Mouse (Mus musculus) hindbrain, embryonic 12.5 days (tissue): ENCODE measurements at regions not wholly inside any gene's neighbourhood (a gene's known extent, or its start where the extent isn't known, plus 50 kb on each side); places are given as distances from the start of the nearest gene placed in this dataset.
"Not testable (repeated sequence)": the region's sequence is repeated elsewhere in the genome, so short reads cannot be mapped to it uniquely, and the experiment has no call there.

ENCODE experiments used
- ATAC-seq: fragments of 200-750 bp; cut with Nextera tagmentation; 2 replicates; pipeline ENCODE4 v1.8.0; 2017; ENCODE audit warnings: moderate TSS enrichment; ENCODE audit not compliant: low FRiP score
- H3K27ac ChIP-seq: fragments of 300-500 bp; sonication (generic); 2 replicates; pipeline ENCODE4 v1.5.1; 2016; ENCODE audit warnings: mild to moderate bottlenecking
- H3K27me3 ChIP-seq: fragments of 300-500 bp; sonication (generic); 2 replicates; pipeline ENCODE4 v1.6.1; 2016; ENCODE audit warnings: mild to moderate bottlenecking
- H3K36me3 ChIP-seq: fragments of 300-500 bp; sonication (generic); 2 replicates; pipeline ENCODE4 v1.6.1; 2016; ENCODE audit warnings: mild to moderate bottlenecking
- H3K4me1 ChIP-seq: fragments of 300-500 bp; sonication (generic); 2 replicates; pipeline ENCODE4 v1.6.1; 2016
- H3K4me2 ChIP-seq: fragments of 300-500 bp; sonication (generic); replicated peaks from 2 replicates; pipeline ENCODE4 v1.6.1; 2016; ENCODE audit warnings: mild to moderate bottlenecking
- H3K4me3 ChIP-seq: fragments of 300-500 bp; sonication (generic); 2 replicates; pipeline ENCODE4 v1.5.1; 2016; ENCODE audit warnings: mild to moderate bottlenecking
- H3K9ac ChIP-seq: fragments of 300-500 bp; sonication (generic); 2 replicates; pipeline ENCODE4 v1.6.1; 2016; ENCODE audit warnings: mild to moderate bottlenecking, moderate library complexity
- H3K9me3 ChIP-seq: fragments of 300-500 bp; sonication (generic); replicated peaks from 2 replicates; pipeline ENCODE4 v1.6.1; 2016; ENCODE audit warnings: mild to moderate bottlenecking
- WGBS: fragments of 180-500 bp; shearing (Covaris S2); methylation state at CpG from one replicate; pipeline ENCODE4 v1.1.7; 2016; 5-methylcytosine and 5-hydroxymethylcytosine counted together

DNA sequence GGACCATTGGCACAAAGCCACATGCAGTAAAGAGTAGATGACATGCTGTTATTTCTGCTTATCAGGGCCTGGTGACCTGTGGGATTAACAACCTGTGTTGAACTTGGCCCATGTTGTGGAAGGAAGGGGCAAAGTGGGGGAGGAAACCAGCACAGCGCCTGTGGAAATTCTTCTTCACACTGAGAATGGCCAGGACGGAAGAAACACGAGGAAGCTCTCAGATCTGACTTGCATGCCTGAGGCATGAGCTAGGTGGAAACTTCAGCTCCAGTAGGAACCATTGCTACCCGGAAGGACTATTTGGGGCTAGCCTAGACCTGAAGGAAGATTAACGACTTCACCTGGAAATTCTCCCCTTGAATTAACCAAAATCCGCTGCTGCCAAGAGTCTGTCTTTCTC, 88.5 kb upstream of the Akt3 start:
- Histone ChIP-seq H3K9me3 (no peaks in the 10 kb centered on the region), H3K4me3 (no peak overlapping the region), H3K4me1 (0 out of 2 replicates have a peak, but pooled peaks cover 3% of the 10 kb centered on the region)

DNA sequence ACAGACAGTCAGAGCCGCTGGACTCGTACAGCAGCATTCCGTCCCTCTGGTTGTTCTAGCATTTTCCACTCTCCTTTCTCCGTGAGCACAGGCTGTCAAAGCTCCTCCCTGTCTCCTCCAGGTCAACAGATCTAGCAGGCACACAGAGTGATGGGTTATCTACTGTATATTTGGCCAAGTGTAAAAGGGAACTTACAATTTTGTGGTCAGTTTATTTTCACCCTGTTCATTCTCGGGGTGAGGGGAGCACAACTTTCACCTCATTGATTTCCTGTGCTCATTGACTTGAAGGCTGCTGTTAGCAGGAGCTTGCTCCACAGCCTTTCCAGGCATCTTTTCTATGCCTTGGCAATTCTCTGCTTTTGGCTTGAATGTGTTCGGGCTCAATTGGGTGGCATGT, 87.5 kb upstream of the Akt3 start:
- 0 out of 2 replicates have a peak, but pooled peaks cover 3% of the 10 kb centered on the region for H3K4me1 ChIP-seq
- WGBS: 88% methylated on average over 6 of the region's 6 CpGs
- H3K27me3 ChIP-seq: no peaks in the 10 kb centered on the region
- no peak overlapping the region for H3K4me3 ChIP-seq
- no peak overlapping the region for H3K27ac ChIP-seq
- H3K9me3 ChIP-seq: no peaks in the 10 kb centered on the region
- no peak overlapping the region for H3K4me2 ChIP-seq
- ATAC-seq: no peak
- no peaks in the 10 kb centered on the region for H3K36me3 ChIP-seq
- no peak overlapping the region for H3K9ac ChIP-seq

More for the DNA sequence above, 88.5 kb upstream of the Akt3 start:
- Histone ChIP-seq H3K4me2 (no peak overlapping the region), H3K36me3 (no peaks in the 10 kb centered on the region), H3K9ac (no peak overlapping the region), H3K27ac (no peak overlapping the region), H3K27me3 (no peaks in the 10 kb centered on the region)
- ATAC-seq: no peak
- WGBS: 78% methylated on average over 6 of the region's 6 CpGs

DNA sequence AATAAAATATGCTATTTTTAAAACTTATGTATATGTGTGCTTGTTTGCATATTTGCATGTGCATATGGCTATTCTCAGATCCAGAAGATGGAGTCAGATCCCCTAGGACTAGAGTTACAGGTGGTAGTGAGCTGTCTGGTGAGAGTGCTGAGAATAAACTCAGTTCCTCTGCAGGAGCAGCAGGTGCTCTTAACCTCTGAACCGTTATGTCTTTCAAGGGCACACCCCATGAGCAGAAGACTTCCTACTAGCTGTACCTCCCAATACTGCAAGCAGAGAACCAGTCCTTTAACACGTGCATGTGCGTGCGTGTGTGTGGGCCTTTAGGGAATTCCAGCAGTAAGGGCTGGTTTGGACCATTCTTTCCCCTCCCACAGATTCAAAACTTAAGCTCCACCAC, 85.9 kb upstream of the Akt3 start:
- 78% methylated on average over 4 of the region's 4 CpGs for WGBS
- no peak overlapping the region for H3K4me2 ChIP-seq
- H3K4me3 ChIP-seq: no peak overlapping the region
- H3K27me3 ChIP-seq: no peaks in the 10 kb centered on the region
- no peak for ATAC-seq
- H3K9ac ChIP-seq: no peak overlapping the region
- H3K36me3 ChIP-seq: no peaks in the 10 kb centered on the region
- no peaks in the 10 kb centered on the region for H3K9me3 ChIP-seq
- no peak overlapping the region for H3K27ac ChIP-seq
- peaks cover 5% of the 10 kb centered on the region for H3K4me1 ChIP-seq

DNA sequence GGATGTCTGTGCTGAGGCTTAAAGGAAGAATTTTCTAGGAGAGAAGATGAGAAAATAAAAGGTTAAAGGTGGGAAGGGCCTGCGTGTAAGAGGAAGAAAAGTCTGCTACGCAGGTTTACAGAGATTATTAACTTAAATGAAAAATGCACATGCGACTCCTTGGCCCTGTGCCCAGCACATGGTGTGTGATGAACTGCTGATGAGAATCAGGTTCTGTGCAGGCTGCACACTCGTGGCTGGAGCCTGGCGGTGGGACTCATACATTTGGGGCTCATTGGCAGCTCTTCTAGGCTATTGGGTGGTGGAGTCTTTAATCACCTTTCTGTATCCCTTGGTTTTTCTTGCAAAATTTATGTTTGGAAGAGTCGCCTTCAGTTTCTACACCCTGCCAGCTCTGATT, 85.1 kb upstream of the Akt3 start:
- Histone ChIP-seq H3K36me3 (no peaks in the 10 kb centered on the region), H3K4me1 (peaks cover 13% of the 10 kb centered on the region), H3K9me3 (no peaks in the 10 kb centered on the region), H3K27me3 (no peaks in the 10 kb centered on the region), H3K4me2 (no peak overlapping the region), H3K27ac (no peak overlapping the region), H3K4me3 (no peak overlapping the region), H3K9ac (no peak overlapping the region)
- WGBS: 51% methylated on average over 6 of the region's 6 CpGs
- no peak for ATAC-seq

DNA sequence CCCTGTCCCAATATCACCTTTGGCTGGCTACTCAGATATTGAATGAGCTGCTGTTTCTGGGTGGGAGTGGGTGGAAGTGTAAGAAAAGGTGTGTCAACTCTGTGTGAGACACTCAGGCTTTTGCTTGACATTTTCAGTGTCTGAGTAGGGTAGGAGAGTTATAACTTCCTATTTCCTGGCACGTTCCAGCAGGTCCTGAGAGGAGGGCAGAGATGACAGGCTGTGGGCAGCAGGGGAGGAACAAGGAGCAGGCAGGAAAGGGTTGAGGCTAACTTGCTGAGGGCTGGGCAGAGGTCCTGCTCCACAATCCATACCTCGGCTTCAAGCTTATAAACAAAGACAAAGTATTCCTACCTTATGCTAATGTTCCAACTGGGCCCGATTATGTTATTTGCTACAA, 82.2 kb upstream of the Akt3 start:
- H3K4me3 ChIP-seq: no peak overlapping the region
- no peaks in the 10 kb centered on the region for H3K27me3 ChIP-seq
- no peaks in the 10 kb centered on the region for H3K9me3 ChIP-seq
- 82% methylated on average over 3 of the region's 3 CpGs for WGBS
- H3K27ac ChIP-seq: no peak overlapping the region
- H3K4me1 ChIP-seq: peaks cover 17% of the 10 kb centered on the region
- H3K9ac ChIP-seq: no peak overlapping the region
- no peaks in the 10 kb centered on the region for H3K36me3 ChIP-seq
- H3K4me2 ChIP-seq: no peak overlapping the region
- ATAC-seq: no peak

DNA sequence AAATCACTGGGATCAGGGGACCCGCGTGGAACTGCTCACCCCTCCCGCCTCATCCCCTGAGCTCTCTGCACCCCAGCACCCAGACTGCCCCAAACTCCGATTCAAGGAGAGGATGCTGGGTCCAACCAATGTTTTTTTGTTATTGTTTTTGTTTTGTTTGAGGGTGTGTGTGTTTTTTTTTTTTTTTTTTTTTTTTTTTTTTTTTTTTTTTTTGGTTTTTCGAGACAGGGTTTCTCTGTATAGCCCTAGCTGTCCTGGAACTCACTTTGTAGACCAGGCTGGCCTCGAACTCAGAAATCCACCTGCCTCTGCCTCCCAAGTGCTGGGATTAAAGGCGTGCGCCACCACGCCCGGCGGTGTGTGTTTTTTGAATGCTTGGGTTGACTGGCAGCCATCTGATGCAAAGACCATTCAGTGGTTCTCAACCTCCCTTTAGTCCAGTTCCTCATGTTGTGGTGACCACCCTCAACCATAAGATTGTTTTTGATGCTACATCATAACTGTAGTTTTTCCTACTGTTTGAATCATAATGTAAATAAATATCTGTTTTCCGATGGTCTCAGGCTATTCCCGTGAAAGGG, 81.3 kb upstream of the Akt3 start:
- 66% methylated on average over 12 of the region's 13 CpGs for WGBS
- Histone ChIP-seq H3K27ac (peak overlapping the region; percentile 83), H3K4me2 (peak overlapping the region; percentile 67), H3K4me1 (peaks cover 17% of the 10 kb centered on the region), H3K9ac (peak overlapping the region; percentile 56), H3K4me3 (peak overlapping the region; percentile 35)
- not testable (repeated sequence) for H3K36me3 ChIP-seq, H3K27me3 ChIP-seq, ATAC-seq, H3K9me3 ChIP-seq

DNA sequence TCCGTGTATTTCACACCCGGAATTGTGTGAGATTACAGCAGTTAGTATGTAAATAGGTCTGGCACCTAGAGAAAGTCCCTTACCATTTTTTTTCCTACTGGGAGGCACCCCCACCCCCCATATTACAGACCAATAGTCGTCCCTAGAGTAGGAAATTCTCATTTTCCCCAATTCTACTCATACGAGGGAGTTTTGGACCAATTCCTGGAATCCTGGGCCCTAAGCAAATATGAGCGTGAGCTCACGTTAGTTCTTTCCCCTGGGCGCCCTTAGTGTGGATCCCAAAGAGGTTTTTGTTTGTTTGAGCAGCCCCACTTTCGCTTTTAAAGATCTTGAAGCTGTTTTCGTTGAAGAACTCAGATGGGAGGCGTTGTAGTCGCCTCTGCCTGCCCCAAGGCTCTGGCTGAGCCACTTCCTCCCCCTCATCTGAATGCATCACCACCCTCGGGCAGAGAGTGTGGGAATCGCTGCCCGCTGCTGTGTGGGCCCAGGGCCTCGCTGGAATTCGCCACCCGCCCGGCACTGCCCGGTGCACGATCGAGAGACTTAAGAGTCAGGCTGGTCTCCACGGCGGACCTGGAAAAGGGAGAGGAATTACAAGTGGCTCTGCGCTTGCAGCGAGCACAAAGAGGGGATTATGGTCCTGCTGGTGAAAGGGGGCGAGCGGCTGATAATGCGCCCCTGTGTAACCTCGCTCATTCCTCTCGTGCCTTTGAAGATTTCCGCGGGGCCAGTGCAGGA, 80.6 kb upstream of the Akt3 start:
- Histone ChIP-seq H3K9ac (peak overlapping the region; percentile 56), H3K27me3 (no peaks in the 10 kb centered on the region), H3K4me1 (peaks cover 17% of the 10 kb centered on the region), H3K27ac (peak overlapping the region; percentile 83), H3K36me3 (no peaks in the 10 kb centered on the region), H3K4me2 (peak overlapping the region; percentile 67), H3K4me3 (peak overlapping the region; percentile 35), H3K9me3 (no peaks in the 10 kb centered on the region)
- peak; percentile 94 for ATAC-seq
- WGBS: 6% methylated on average over 32 of the region's 32 CpGs

DNA sequence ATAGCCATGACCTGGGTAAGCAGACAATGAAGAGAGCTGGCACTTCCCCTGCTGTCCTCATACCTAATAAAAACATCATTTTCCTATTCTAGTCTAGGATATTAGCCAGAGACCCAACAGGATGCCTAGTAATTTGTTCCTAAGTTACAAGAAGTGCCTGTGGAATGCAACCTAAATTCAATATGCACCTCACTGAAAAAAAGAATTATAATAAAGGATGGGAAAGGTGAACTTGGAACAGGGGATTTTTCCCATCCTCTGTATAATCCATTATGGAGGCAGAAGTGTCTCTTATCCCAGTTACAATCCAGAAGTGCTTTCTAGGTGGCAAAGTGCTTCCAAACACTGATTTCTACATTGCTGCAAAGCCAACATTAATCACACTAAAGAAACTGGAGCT, 79.8 kb upstream of the Akt3 start:
- ATAC-seq: no peak
- no peaks in the 10 kb centered on the region for H3K9me3 ChIP-seq
- no peak overlapping the region for H3K9ac ChIP-seq
- no peak overlapping the region for H3K4me3 ChIP-seq
- no peaks in the 10 kb centered on the region for H3K27me3 ChIP-seq
- peak overlapping the region; percentile 30 for H3K27ac ChIP-seq
- H3K4me2 ChIP-seq: no peak overlapping the region
- H3K36me3 ChIP-seq: no peaks in the 10 kb centered on the region
- H3K4me1 ChIP-seq: peaks cover 14% of the 10 kb centered on the region

DNA sequence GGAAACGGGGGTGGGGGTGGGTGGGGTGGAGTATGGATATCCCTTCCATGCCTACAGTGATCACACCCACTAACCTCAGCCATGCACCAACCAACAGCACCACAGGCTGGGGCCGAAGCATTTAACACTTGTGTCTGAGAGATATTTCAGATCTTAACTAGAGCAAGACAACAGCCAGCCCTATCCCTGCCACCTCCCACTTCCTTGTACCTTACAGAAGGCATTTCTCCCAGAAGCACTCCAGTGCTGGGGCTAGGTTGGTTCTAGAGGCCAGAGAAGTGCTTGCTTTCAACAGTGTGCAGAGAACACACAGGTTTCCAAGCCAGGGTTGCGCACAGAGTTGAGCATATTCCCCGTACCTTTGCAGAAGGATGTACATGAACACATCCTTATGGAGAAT, 79.1 kb upstream of the Akt3 start:
- Histone ChIP-seq H3K4me3 (no peak overlapping the region), H3K27me3 (no peaks in the 10 kb centered on the region), H3K27ac (no peak overlapping the region), H3K9me3 (no peaks in the 10 kb centered on the region), H3K4me1 (peaks cover 14% of the 10 kb centered on the region), H3K9ac (no peak overlapping the region), H3K4me2 (no peak overlapping the region), H3K36me3 (no peaks in the 10 kb centered on the region)
- no peak for ATAC-seq
- 90% methylated on average over 4 of the region's 4 CpGs for WGBS

DNA sequence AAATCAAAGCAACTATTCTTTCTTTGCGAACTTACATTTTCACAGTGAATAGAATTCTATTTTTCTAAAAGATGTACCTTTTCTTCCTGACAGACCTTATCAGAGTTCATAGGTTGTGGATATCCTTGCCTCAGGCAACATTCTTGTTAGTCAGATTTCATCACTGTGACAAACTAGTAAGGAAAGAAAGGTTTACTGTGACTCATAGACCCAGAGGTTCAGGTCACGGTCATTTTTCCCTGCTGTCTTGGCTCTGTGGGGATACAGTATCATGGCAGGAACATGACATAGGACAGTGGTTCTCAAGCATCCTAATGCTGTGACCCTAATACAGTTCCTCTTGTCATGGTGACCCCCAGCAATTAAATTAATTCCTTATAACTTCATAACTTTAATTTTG, 78.4 kb upstream of the Akt3 start:
- H3K9me3 ChIP-seq: no peaks in the 10 kb centered on the region
- no peak overlapping the region for H3K4me3 ChIP-seq
- H3K4me2 ChIP-seq: no peak overlapping the region
- no peak for ATAC-seq
- no peak overlapping the region for H3K9ac ChIP-seq
- no peaks in the 10 kb centered on the region for H3K27me3 ChIP-seq
- 89% methylated on average over 2 of the region's 2 CpGs for WGBS
- peaks cover 14% of the 10 kb centered on the region for H3K4me1 ChIP-seq
- no peak overlapping the region for H3K27ac ChIP-seq
- no peaks in the 10 kb centered on the region for H3K36me3 ChIP-seq

DNA sequence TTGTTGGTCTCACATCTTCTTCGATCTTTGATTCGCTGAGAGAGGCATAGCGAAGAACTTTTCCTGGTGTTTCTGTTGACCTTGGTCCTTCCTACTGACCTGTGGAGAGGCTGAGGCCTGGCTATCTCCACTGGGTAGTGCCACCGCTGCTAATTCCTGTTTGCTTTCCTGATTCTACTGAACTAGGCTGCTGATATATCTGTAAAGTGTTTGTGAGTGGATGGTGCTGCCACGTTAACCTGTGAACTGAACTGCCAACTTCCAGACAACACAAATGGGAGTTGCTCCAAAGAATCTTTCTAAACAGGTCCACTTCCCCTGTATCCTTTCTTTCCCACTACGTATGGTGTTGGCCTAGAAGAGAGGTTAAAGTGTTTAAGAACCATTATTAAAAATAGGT, 78.0 kb upstream of the Akt3 start:
- WGBS: 91% methylated on average over 6 of the region's 6 CpGs
- H3K4me2 ChIP-seq: no peak overlapping the region
- H3K4me3 ChIP-seq: no peak overlapping the region
- H3K9me3 ChIP-seq: no peaks in the 10 kb centered on the region
- no peak for ATAC-seq
- no peak overlapping the region for H3K27ac ChIP-seq
- H3K27me3 ChIP-seq: no peaks in the 10 kb centered on the region
- H3K4me1 ChIP-seq: peaks cover 14% of the 10 kb centered on the region
- H3K9ac ChIP-seq: no peak overlapping the region
- no peaks in the 10 kb centered on the region for H3K36me3 ChIP-seq

DNA sequence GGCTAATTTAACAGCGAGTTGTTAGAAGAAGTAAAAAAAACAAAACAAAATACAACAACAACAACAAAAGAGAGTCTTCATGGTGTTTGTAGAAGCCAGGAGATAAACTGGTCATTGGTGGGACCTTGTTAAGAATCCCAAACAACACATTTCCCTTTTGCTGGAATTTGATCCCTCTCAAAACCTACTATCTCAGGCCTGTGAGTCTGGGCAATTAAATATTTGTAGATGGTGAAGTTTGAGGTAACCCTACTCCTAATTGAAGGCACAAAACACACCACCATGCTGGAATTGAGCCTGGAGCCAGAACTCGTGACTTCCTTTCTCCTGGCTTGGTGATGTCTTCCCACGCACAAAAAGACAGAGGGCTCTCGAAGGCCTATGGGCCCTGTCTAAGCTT, 65.4 kb upstream of the Akt3 start:
- H3K4me2 ChIP-seq: peak overlapping the region; percentile 76
- 0 out of 2 replicates have a peak, but pooled peaks cover 4% of the 10 kb centered on the region for H3K27me3 ChIP-seq
- H3K9ac ChIP-seq: 0 out of 2 replicates have a peak overlapping the region, but pooled peaks have one; percentile 58
- ATAC-seq: no peak
- WGBS: 54% methylated on average over 4 of the region's 4 CpGs
- H3K4me1 ChIP-seq: no peaks in the 10 kb centered on the region
- H3K4me3 ChIP-seq: peak overlapping the region; percentile 43; the same call in 1 of the 2 replicates
- no peaks in the 10 kb centered on the region for H3K36me3 ChIP-seq
- H3K9me3 ChIP-seq: peaks cover 8% of the 10 kb centered on the region; the same call in 1 of the 2 replicates
- peak overlapping the region; percentile 66 for H3K27ac ChIP-seq
